Mouse (Mus musculus) heart, adult 8-10 months (tissue): ENCODE measurements at regions not wholly inside any gene's neighbourhood (a gene's known extent, or its start where the extent isn't known, plus 50 kb on each side); places are given as distances from the start of the nearest gene placed in this dataset.
A peak's percentile ranks its signal among the peaks of the same experiment; 100 is the strongest.

Source experiments
- DNase-seq: peaks from one replicate; pipeline ENCODE4 v3.0.0; 2022; ENCODE audit warnings: low spot score

DNA sequence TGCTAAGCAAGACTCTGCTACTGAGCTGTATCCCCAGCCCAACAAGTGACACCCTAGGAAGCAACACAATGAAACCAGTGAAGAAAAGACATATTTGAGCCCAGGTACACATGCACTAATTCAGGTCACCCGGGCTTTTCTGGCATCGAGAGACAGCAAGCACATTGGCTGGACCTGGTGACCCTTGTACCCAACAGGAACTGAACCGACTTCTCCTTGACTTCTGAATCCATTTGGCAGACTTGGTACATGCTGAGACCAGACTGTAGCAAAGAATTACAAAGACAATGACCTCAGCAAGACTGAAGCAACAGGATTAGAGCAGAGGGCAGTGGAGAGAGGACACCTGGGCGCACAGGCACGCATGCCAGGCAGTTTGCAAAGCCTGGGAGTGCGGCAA lies 79.1 kb downstream of the Sema4f start:
- no peak for DNase-seq

DNA sequence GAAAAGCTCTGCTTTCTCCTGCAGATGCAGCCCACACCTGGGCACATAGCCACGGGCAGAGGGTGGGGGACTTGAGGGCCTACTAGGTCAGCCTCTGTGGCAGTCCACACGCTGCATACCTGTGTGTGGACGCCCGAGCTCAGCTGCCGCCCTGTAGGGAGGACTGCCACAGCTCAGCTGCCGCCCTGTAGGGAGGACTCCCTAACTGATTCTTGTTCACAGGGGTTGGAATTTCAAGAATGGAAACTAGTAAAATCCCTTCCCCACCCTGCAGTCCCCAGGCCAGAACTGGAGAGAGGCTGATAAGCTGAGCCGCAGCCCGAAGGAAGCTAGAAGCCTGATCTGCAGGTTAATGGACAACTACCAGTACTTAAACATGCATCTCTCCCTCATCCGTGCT lies 82.0 kb upstream of the Hk2 start:
- no peak for DNase-seq

DNA sequence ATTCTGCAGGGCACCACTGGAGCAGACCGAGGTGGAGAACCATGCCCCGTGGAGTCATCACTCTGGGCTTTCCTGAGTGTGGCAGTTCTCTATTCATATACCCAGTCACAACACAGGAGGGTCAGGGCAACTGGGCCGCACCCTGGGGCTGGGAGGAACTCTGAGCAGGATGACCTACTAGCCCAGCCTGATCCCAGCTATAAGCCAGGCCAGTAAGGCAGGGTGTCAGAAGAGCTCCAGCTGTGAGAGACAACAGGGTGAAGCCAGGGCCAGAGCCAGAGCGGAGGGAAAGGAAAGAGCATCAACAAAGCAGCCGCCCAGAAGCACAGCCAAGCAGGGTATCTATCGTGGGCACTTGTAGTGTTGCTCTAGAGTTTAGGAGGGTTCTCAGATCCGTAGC lies 81.1 kb upstream of the Hk2 start:
- peak; percentile 40 for DNase-seq

DNA sequence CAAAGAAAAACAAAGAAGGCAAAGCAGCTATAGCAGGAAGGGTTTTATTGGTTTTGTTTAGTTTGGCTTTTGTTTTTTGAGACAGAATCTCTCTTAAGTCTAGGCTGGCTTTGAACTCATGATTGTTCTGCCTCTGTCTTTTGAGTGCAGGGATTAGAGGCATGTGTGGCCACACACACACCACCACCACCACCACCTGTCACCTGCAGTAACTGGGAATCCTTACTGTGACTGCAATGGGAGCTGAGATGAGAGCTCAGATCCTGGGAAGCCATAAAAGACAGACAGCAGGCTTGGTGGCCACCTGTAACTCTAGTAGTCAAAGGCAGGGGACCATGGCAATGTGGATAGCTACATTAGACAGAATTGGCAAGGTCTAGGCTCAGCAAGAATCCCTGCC lies 80.5 kb upstream of the Hk2 start:
- no peak for DNase-seq

DNA sequence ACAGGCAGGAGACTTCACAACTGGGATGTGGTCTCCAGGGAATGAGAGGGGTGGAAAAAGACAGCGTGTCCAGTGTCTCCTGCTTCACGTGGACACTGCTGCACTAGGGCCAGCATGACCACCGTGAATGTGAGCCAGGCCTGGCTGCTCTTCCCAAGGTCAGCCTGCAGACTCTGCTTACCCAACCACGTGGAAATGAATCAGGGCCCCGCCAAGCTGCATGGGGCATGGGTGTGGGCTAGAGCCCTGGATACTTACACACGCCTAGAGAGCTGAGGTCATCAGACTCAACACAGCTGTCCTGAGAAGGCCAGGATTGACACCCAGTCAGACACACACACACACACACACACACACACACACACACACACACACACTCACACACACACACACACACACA lies 80.1 kb upstream of the Hk2 start:
- peak; percentile 73 for DNase-seq

DNA sequence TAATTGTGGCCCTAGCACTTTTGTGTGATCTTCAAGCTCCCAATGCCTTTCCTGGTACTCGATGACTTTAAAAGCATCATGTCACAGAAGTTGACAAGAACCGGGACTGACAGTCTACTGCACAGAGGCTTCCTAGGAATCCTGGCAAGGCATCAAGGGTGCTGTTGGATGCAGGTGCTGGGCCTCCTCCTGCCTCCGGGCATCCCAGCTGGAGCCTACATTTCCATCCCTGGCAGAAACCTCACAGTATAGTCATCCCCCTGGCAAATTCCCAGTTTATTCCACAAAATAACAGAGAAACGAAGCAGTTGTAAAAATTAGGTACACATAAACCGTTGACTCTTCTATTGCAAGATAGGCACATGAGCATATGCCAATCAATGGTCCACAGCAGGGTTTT lies 78.8 kb upstream of the Hk2 start:
- no peak for DNase-seq

DNA sequence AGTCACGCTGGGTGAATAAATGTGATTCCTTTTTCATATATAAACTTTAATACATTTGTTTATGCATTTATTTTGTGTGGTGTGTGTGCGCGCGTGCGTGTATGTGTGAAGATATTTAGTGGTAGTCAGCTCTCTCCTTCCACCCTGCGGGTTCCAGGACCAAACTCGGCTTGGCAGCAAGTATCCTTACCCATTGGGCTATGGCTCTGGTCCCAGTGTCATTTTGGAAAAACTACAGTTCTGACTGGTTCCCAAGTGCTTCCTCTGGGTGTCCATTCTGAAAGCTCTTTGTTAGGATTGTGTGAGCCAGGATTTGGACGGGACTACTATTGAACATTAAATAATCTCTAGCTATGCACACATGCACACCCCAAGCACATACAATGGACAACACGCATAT lies 76.3 kb upstream of the Hk2 start:
- no peak for DNase-seq

DNA sequence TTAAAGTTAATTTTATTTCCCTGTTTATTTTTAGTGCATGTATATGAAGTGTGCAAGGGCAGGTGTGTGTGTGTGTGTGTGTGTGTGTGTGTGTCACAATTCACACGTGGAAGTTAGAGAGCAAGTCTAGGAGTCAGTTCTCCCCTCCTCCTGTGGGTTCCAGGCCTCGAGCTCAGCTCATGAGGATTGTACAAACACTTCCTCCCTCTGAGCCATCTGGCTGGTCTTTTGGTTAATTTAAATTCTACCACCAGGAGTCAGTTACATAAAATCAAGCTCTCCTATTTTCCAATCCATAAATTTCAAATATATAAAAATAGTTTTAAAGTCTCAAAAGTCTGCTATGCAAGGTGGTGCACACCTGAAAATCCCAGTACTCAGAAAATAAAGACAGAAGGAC lies 73.3 kb upstream of the Hk2 start:
- DNase-seq, result no peak

DNA sequence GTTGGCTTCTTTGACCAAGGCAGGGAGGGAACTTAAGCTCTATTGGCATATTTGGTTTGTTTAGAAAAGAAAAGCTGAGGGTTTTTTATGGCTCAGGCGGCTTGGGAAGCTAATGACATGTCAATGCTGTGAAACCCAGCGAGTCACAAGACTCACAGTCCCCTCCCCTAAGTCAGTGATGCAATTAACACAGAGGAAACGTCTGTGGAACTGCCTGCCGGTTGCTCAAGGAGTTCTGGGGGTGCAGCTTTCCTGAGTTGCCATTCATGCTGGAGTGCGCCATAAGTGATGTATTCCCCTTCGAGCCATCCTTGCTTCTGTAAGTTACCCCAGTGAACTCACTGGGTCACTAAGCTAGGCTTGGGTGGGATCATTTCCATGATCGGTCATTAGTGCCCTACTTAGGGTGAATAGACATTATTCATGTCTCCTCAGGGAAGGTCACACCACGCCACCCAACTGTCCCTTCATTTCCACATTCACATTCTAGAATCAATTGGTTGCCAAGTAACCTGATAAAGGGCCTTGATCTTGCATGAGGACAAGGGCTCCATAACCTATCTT lies 72.4 kb upstream of the Hk2 start:
- DNase-seq, result no peak

DNA sequence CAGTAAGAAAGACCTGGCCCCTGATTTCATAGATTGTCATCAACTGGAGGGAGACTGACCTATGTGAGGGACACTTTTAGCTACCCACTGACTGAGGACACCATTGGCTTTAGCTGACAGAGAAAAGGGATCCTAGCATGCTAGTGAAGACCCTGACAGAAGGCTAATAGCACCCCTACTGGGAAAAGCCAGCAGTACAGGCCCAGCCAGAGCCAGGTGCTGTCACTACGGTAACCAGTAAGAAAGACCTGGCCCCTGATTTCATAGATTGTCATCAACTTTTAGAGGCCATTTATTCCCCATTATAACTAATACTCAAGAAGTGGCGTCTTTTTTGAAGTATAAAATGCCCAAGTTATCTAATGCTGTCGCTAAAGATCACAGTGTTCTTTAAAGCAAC lies 70.2 kb upstream of the Hk2 start:
- DNase-seq, result no peak

DNA sequence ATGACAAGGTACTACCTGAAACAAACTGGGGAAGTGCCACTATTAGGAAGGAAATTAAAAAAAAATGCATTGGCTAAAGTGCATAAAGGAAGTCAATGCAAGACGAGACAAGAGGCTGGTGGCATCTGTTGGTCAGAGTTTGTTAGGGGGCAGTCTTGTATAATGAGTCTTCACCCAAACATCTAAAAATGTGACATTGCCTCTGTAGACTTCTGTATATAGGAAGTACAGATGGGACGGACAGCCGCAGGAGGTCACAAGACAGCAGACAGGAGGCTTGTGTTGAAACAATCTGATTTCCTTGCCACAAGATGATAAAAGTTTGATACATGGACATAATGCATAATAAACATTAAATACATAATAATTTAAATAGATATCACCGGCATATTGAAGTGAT lies 69.6 kb upstream of the Hk2 start:
- no peak for DNase-seq

DNA sequence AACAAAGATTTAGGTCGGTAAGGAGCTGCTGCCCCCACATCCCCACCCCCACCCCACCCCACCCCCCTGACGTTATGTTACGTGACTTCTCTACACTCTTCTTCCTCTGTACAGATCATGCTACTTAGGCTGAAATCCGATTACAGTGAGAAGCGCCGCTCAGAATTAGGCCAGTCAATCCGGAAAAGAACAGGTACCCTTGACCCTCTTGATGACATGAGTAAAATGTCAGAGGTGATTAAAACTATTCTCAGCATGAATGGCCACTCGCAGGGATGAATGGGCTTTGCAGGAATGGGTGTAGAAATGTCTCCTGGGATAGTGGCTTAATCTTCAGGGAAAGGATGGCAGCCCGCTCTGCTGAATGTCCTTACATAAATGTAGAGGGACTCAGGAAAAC lies 63.0 kb upstream of the Hk2 start:
- DNase-seq, result no peak

DNA sequence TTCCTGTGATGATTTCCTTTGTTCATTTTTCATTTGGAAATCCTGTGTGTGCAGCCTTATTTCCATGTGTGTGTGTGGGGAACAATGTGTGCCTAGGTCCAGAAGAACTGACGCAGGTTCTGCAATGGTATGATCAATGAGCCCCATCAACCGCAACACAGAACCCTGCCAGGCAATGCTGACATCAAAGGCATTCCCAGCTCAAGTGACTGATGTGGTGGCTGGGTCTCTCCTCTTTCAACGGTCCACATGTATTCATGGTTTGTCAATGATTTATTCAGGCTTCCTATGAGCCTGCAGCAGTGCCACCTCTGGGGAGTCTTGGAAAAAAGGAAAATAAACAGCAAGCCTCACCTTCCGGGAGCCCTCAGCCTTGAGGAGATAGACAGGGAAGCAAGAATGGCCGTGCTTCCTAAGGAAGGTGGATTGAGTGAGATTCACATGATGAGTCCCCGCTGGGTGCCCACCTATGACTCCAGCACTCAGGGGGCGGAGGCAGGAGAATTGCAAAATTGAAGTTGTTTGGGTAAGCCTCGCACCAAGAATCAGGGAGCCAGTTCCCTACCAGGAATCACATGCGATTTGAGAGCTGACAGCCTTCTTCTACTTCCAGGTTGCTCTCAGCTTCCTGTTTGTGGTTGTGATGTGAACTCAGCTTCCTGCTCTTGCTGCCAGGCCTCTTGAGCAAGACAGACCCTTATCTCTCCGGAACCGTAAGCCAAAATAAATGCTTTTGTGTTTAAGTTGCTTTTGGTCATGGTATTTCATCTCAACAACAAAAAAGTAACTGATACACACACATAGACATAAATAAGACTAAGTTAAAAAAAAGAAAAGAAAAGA lies 61.2 kb upstream of the Hk2 start:
- no peak for DNase-seq

DNA sequence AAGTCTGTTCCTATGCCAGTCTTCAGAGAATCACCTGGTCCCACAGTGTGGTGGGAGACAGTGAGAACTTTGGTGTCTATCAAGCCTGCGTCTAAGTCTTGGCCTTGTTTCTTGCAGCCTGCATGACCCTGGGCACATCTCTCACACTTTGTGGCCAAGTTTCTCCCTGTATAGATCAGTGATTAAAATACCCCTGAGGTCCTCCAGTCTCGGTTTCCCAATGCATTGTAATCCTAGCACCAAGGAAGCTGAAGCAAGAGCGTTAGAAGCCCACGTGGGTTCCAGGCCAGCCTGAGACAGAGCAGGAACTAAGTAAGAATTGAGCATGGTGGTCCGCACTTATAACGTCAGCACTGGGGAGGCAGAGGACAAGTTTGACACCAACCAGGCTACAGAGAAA lies 59.6 kb upstream of the Hk2 start:
- no peak for DNase-seq

DNA sequence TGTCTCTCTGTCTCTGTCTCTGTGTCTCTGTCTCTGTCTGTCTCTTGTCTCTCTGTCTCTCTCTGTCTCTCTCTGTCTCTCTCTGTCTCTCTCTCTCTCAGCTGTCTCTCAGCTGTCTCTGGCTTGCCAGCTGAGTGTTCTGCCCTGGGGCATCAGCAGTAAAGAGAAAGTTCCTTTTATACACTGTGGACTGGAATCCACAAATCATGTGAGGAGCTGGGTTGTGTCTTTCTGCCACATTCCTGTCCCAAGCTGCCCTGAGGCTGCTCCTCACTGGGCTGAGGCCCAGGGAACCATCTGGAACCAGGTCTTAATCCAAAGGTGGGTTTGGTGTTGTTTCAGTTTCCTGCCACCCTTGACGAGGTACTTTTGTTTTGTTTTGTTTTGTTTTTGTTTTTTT lies 57.0 kb upstream of the Hk2 start:
- no peak for DNase-seq

DNA sequence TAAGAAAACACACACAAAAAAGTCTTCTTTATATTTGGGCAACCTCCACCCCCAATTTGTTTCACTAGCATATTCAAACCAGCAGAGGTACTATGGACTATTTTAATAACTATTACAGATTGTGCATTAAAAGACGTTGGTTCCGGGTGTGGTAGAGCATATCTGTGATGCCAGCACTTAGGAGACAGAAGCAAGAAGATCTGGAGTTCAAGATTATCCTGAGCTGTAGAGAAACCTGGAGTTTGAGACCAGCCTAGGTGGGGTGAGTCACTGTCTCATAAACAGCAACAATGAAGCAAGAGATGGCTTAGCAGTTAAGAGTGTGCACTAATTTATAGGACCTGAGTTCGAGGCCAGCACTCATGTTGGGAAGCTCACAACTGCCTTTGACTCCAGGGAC lies 50.4 kb upstream of the Hk2 start:
- no peak for DNase-seq

DNA sequence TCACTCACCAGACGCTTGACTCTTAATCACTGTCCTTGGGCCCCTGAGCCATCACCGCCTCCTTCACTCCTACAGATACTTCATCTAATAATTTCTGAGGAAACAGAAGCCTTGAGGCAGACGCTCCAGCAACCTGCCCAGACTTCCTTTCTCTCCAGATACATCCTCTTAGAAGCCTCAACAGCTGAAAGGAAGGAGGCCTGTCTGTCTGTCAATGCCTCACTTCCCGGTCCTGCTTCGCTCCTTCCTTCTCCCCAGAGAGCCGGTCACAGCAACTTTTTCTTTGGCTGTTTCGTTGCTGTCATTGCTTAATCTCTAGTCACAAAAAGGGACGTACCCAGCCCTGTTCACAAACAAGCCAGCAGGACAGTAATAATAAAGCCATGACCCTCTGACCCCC lies 50.0 kb upstream of the Hk2 start:
- no peak for DNase-seq
